Mouse (Mus musculus): ENCODE data around the gene Vamp2. TPM values are rescaled to one million over a fixed set of nuclear protein-coding genes. Genes with fewer than 3 reads are reported as not detected.
A peak's percentile ranks its signal among the peaks of the same experiment; 100 is the strongest.

Vamp2 gene
- polyA plus RNA-seq, 1 experiment: 43.1 TPM

DNA sequence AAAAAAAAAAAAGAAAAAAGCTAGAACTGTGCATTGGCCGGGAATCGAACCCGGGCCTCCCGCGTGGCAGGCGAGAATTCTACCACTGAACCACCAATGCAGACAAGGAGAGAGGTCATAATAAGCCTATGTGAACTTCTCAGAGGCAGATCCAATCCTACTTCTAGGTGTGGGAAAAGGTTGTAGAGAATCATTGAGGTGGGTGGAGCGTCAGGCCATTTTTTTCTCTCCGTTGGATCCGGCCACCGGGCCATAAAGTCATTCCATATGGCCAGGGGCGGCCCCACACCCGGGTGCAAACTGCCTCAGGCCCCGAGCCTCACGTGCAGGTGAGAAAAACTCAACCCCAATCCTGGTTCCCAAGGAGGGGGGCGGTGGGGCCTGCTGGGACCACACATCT lies 30.5 kb downstream of the Vamp2 start:
- no peaks in the 10 kb centered on the region for H3K27me3 ChIP-seq (ENCODE audit: control insufficient read depth, insufficient read depth, low read length)
- TF ChIP-seq CTCF (IDR thresholded peaks at IDR 0.05; ENCODE audit: control insufficient read depth, insufficient read depth, insufficient replicate concordance, low read depth, low read length) (no peak), POLR2A (IDR thresholded peaks at IDR 0.05; ENCODE audit: control insufficient read depth, low read depth, low read length) (no peak)
- H3K27ac ChIP-seq (ENCODE audit: control insufficient read depth, insufficient read depth, low read depth, low read length): no peak overlapping the region
- no peaks in the 10 kb centered on the region for H3K36me3 ChIP-seq (ENCODE audit: control insufficient read depth, insufficient read depth, low read length)
- H3K4me3 ChIP-seq (ENCODE audit: control insufficient read depth, low read depth, low read length): peak overlapping the region; percentile 45
- peaks cover 41% of the 10 kb centered on the region for H3K4me1 ChIP-seq (ENCODE audit: control insufficient read depth, insufficient read depth, low read length)

DNA sequence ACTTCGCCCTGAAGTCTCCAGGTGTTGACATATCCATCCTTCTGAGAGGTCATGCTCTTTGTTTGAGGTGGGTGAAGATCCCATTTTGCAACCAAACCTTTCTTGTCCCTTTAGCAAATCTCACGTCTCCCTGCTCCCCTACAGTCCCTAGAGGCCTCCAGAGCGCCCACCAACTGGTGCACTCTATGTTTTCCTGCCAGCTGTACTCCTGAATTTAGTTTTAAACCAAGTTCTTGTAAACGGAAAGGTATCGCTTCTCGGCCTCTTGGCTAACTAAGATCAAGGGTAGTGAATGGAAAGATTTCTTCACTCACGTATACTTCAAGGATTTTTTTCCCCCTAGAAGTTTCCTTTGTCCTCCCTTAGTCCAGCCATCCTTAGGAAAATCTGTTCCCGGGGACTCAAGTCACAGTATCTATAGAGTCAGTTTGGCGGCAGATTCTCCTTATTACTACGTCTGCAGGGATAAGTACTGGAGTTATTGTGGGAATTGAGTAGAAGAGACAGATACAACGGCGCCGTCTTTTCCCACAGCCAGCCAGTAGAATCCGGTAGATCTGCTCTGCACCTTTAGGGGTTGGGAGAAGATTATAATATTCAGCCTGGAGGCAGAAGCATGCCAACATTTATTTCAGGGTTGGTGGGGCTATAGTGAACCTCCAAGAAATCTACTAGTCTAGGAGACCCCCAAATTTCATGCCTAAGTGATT lies 31.3 kb downstream of the Vamp2 start:
- H3K4me1 ChIP-seq (ENCODE audit: control insufficient read depth, insufficient read depth, low read length): peaks cover 42% of the 10 kb centered on the region
- H3K27me3 ChIP-seq (ENCODE audit: control insufficient read depth, insufficient read depth, low read length): no peaks in the 10 kb centered on the region
- TF ChIP-seq POLR2A (IDR thresholded peaks at IDR 0.05; ENCODE audit: control insufficient read depth, low read depth, low read length) (no peak), CTCF (IDR thresholded peaks at IDR 0.05; ENCODE audit: control insufficient read depth, insufficient read depth, insufficient replicate concordance, low read depth, low read length) (no peak)
- no peak overlapping the region; the same call in 1 of the 2 replicates for H3K4me3 ChIP-seq (ENCODE audit: control insufficient read depth, low read depth, low read length)
- H3K27ac ChIP-seq (ENCODE audit: control insufficient read depth, insufficient read depth, low read depth, low read length): no peak overlapping the region
- no peaks in the 10 kb centered on the region for H3K36me3 ChIP-seq (ENCODE audit: control insufficient read depth, insufficient read depth, low read length)

DNA sequence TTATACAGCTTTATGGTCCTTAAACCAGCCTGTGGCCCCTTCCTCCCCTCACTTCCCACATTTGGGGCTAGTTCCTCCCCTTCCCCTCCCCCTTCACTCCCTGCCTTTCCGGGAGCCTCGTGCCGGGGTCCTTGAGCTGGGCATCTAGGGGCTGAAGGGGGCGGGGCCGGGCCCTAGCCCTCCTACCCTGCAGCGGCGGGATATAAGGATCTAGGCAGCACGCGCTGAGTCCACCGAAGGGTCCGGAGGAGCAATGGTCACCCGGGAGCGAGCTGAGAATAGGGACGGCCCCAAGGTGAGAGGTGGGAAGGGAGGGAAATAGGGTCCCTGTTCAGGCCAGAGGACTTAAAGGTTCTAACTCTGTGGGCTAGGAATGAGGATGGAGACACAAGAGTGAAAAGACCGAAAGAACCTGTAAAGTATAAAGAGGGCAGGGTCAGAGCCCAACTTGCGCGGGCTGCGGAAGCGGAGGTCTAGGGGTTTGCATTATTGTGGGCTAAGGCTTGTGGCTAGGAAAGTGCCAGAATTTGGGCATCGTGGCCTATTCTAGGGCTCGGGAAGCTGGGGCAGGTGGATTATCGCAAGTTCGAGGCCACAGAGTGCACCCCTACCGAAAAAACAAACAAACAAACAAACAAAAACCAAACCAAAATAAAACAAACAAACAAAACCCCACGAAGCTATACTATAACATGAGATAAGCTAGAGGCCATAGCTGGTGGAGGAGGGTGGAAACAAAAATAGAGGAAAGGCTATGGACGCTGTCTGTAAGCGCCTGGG lies 32.1 kb downstream of the Vamp2 start, which contains the start of gene Hes7:
Gene Hes7, plus strand, starts transcription at position 184 of the 780 bp plus-strand sequence.
- no peak for TF ChIP-seq POLR2A (IDR thresholded peaks at IDR 0.05; ENCODE audit: control insufficient read depth, low read depth, low read length)
- no peak for TF ChIP-seq CTCF (IDR thresholded peaks at IDR 0.05; ENCODE audit: control insufficient read depth, insufficient read depth, insufficient replicate concordance, low read depth, low read length)
- Histone ChIP-seq H3K27ac (ENCODE audit: control insufficient read depth, insufficient read depth, low read depth, low read length) (no peak within 1 kb of the TSS), H3K4me3 (ENCODE audit: control insufficient read depth, low read depth, low read length) (peak within 1 kb of the TSS; percentile 35), H3K27me3 (ENCODE audit: control insufficient read depth, insufficient read depth, low read length) (no peaks in the 10 kb centered on the region), H3K4me1 (ENCODE audit: control insufficient read depth, insufficient read depth, low read length) (peaks cover 44% of the 10 kb centered on the region), H3K36me3 (ENCODE audit: control insufficient read depth, insufficient read depth, low read length) (no peaks in the 10 kb centered on the region)

DNA sequence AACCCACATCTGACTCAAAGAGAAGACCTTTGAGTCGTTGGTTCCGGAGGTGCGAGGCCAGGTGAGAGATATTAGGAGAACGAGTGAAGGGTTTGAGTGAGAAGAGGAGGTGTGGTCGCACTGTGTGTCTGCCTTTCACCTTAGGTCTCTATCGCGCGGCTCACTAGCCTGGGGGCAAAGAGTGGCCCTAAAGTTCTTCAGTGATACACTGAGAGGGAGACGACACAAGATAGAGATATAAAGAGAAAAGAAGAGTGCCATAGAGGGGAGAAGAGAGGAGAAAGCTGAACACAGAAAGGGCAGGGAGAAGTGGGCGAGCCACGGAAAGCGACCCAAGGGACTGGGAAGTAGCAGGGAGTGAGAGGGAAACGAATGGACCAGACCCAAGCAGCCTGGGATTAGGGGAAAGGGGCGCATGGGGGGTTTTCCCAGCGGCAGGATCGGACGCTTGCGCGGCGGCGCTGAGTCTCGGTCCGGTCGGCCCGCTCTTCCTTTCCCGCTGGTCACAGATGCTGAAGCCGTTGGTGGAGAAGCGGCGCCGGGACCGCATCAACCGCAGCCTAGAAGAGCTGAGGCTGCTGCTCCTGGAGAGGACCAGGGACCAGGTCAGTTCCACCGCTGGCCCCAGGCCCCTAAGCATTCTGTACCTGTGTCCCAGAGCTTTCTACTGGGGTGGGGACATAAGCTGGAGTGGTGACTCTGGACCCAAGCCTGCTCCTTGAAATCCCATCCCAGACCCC lies 32.9 kb downstream of the Vamp2 start:
- Histone ChIP-seq H3K36me3 (ENCODE audit: control insufficient read depth, insufficient read depth, low read length) (no peaks in the 10 kb centered on the region), H3K27me3 (ENCODE audit: control insufficient read depth, insufficient read depth, low read length) (no peaks in the 10 kb centered on the region), H3K4me1 (ENCODE audit: control insufficient read depth, insufficient read depth, low read length) (peaks cover 50% of the 10 kb centered on the region), H3K27ac (ENCODE audit: control insufficient read depth, insufficient read depth, low read depth, low read length) (no peak overlapping the region), H3K4me3 (ENCODE audit: control insufficient read depth, low read depth, low read length) (peak overlapping the region; percentile 35)
- TF ChIP-seq POLR2A (IDR thresholded peaks at IDR 0.05; ENCODE audit: control insufficient read depth, low read depth, low read length) (no peak), CTCF (IDR thresholded peaks at IDR 0.05; ENCODE audit: control insufficient read depth, insufficient read depth, insufficient replicate concordance, low read depth, low read length) (no peak)

DNA sequence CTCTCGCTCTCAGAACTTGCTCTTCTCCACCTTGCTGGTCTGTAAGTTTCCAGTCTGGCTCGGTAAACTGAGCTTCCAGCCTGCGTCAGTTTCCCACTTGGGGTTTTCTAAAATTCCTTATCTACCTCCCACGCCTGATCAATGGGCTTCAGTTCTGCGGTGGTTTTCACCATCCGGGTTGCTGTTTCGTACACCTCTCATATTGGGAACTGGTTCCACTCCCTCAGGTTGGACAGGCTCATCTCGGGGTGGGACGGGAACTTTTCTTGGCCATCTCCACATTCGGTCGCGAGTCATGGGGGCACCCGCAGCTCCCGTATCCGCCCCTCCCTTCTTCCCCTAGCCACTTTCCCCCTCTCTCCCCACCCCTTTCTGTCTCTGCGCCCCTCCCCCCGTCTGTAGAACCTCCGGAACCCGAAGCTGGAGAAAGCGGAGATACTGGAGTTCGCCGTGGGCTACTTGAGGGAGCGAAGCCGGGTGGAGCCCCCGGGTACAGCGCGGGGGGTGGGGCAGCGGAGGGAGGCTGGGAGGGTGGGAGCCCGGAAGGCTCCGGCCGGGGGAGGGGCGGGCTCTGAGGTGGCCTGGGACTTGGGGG lies 33.5 kb downstream of the Vamp2 start:
- Histone ChIP-seq H3K27ac (ENCODE audit: control insufficient read depth, insufficient read depth, low read depth, low read length) (no peak overlapping the region), H3K4me1 (ENCODE audit: control insufficient read depth, insufficient read depth, low read length) (peaks cover 52% of the 10 kb centered on the region), H3K36me3 (ENCODE audit: control insufficient read depth, insufficient read depth, low read length) (no peaks in the 10 kb centered on the region), H3K27me3 (ENCODE audit: control insufficient read depth, insufficient read depth, low read length) (no peaks in the 10 kb centered on the region), H3K4me3 (ENCODE audit: control insufficient read depth, low read depth, low read length) (peak overlapping the region; percentile 76)
- TF ChIP-seq POLR2A (IDR thresholded peaks at IDR 0.05; ENCODE audit: control insufficient read depth, low read depth, low read length) (no peak), CTCF (IDR thresholded peaks at IDR 0.05; ENCODE audit: control insufficient read depth, insufficient read depth, insufficient replicate concordance, low read depth, low read length) (no peak)

DNA sequence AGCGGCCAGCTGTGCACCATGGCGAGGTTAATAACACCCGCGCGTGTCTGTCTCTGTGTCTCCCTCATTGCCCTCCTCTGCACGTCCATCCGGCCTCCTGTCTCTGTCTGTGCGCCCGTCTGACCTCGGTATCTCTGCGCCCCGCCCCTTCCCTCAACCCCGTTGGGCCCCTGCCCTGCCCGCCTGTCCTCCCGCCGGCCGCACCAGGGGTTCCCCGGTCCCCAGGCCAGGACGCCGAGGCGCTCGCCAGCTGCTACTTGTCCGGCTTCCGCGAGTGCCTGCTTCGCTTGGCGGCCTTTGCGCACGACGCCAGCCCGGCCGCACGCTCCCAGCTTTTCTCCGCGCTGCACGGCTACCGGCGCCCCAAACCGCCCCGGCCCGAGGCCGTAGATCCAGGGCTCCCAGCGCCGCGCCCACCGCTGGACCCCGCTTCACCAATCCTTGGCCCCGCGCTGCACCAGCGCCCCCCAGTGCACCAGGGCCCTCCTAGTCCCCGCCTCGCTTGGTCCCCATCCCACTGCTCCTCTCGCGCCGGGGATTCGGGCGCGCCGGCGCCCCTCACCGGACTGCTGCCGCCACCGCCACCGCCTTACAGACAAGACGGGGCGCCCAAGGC lies 34.2 kb downstream of the Vamp2 start, which contains the start of gene 9130213A22Rik:
Gene 9130213A22Rik, minus strand, starts transcription at position 254 of the 616 bp plus-strand sequence.
- no peaks in the 10 kb centered on the region for H3K27me3 ChIP-seq (ENCODE audit: control insufficient read depth, insufficient read depth, low read length)
- TF ChIP-seq CTCF (IDR thresholded peaks at IDR 0.05; ENCODE audit: control insufficient read depth, insufficient read depth, insufficient replicate concordance, low read depth, low read length) (peak; percentile 21; the same call in 1 of the 2 replicates), POLR2A (IDR thresholded peaks at IDR 0.05; ENCODE audit: control insufficient read depth, low read depth, low read length) (no peak)
- peaks cover 52% of the 10 kb centered on the region for H3K4me1 ChIP-seq (ENCODE audit: control insufficient read depth, insufficient read depth, low read length)
- peak within 1 kb of the TSS; percentile 9 for H3K27ac ChIP-seq (ENCODE audit: control insufficient read depth, insufficient read depth, low read depth, low read length)
- H3K4me3 ChIP-seq (ENCODE audit: control insufficient read depth, low read depth, low read length): peak within 1 kb of the TSS; percentile 90
- H3K36me3 ChIP-seq (ENCODE audit: control insufficient read depth, insufficient read depth, low read length): no peaks in the 10 kb centered on the region

All from testis, adult 2 months (tissue).